Mouse (Mus musculus) brain, embryonic 14.5 days (tissue): ENCODE results near the gene Stoml1.

ENCODE experiments used
- CTCF ChIP-seq: fragments of 200-500 bp; IDR thresholded peaks from 2 replicates; pipeline ENCODE4 v1.5.1; 2012; ENCODE audit warnings: inconsistent platforms, mild to moderate bottlenecking, moderate library complexity, borderline replicate concordance; ENCODE audit not compliant: insufficient read depth, insufficient read length; ENCODE audit errors: extremely low read depth
- POLR2A ChIP-seq: fragments of 200-500 bp; IDR thresholded peaks from 2 replicates; pipeline ENCODE4 v1.6.1; 2012; ENCODE audit warnings: mild to moderate bottlenecking, inconsistent platforms, borderline replicate concordance; ENCODE audit not compliant: poor library complexity, insufficient read depth, insufficient read length, severe bottlenecking; ENCODE audit errors: extremely low read depth

- TF ChIP-seq POLR2A (no peak), CTCF (no peak)
Measured at GRCm38 (mm10) chr9:58272068-58272541, 19.1 kb downstream of the Stoml1 start.
